Mouse (Mus musculus): ENCODE data around the gene Map2k5. TPM values are rescaled to one million over a fixed set of nuclear protein-coding genes. Genes with fewer than 3 reads are reported as not detected.

Gene Map2k5
- polyA plus RNA-seq, 1 experiment from 2014 or later: 20.6 TPM

DNA sequence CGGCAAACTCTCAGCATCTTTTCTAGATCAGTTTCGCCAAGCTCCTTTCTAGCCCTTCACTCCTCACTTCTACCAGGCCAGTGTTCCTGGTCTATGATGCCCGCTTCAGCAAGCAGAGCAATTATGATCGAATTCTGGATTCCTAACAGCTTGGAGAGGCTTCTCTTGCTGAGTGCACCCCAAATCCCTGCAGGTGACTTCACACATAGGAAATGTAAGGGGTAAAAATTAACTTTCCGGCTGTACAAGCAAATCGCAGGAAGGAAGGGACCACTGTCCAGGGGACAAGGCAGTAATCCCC is 240.1 kb downstream of the Map2k5 start:
- no peak for ATAC-seq (ENCODE audit: insufficient read depth, low FRiP score)
- no peak overlapping the region for H3K4me3 ChIP-seq (replicated peaks; ENCODE audit: low read length)
- H3K27me3 ChIP-seq (ENCODE audit: control insufficient read depth, insufficient read depth, low read length): peaks cover 83% of the 10 kb centered on the region
- no peaks in the 10 kb centered on the region for H3K36me3 ChIP-seq (ENCODE audit: control insufficient read depth, insufficient read depth, low read length)
- no peak overlapping the region for H3K4me2 ChIP-seq (ENCODE audit: low read depth, low read length)
- WGBS: 8% methylated on average over 6 of the region's 6 CpGs
- H3K9ac ChIP-seq (ENCODE audit: low read length): no peak overlapping the region
- no peak overlapping the region for H3K27ac ChIP-seq (ENCODE audit: low read length)
- H3K4me1 ChIP-seq (ENCODE audit: control insufficient read depth, insufficient read depth, low read length): peaks cover 7% of the 10 kb centered on the region; the same call in 1 of the 2 replicates
- no peaks in the 10 kb centered on the region for H3K9me3 ChIP-seq (replicated peaks; ENCODE audit: control insufficient read depth, low read length)

DNA sequence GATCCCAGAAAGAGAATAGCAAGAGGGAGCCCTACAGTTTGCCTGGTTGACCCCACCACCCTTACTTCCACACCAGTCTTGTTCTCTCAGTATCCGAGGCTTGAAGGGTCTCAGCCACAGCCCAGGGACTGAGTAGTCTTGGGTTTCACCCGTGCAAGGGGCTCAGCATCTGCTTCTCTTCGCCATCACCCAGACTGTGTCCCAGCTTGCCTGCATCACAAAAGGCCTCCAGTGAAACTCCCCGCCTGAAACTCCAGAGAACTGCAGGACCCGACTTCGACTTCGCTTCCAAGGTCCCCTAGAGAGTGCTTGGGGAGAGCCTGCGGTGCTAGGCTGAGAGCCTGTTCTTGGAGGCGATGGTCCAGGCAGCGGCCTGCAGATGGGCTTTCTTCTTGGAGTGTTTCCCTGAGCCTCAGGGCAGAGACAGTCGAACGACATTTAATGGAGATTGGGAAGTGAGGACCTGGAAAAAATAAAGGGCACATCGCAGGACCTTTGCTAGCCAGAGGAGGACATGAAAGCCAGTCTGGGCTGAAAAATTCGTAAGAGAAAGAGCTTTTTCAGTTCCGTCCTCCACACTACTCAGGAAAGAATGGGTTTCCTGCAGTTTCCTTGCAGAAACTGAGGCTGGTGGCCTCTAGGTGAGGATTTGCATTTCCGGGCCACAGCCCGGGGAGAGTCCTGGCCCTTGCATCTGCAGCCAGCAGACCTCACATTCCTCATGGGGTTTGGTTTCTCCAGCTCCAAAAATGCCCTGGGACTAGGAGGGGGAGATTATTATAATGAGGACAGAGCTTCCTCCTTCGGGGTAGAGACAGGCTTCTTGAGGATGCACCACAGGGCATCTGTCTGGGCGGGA is 240.7 kb downstream of the Map2k5 start:
- H3K27me3 ChIP-seq (ENCODE audit: control insufficient read depth, insufficient read depth, low read length): peaks cover 78% of the 10 kb centered on the region
- 6% methylated on average over 19 of the region's 19 CpGs for WGBS
- no peak overlapping the region for H3K27ac ChIP-seq (ENCODE audit: low read length)
- H3K4me2 ChIP-seq (ENCODE audit: low read depth, low read length): no peak overlapping the region
- H3K4me3 ChIP-seq (replicated peaks; ENCODE audit: low read length): no peak overlapping the region
- no peak overlapping the region for H3K9ac ChIP-seq (ENCODE audit: low read length)
- no peaks in the 10 kb centered on the region for H3K36me3 ChIP-seq (ENCODE audit: control insufficient read depth, insufficient read depth, low read length)
- peaks cover 7% of the 10 kb centered on the region; the same call in 1 of the 2 replicates for H3K4me1 ChIP-seq (ENCODE audit: control insufficient read depth, insufficient read depth, low read length)
- no peak for ATAC-seq (ENCODE audit: insufficient read depth, low FRiP score)
- H3K9me3 ChIP-seq (replicated peaks; ENCODE audit: control insufficient read depth, low read length): no peaks in the 10 kb centered on the region

- H3K4me2 ChIP-seq (ENCODE audit: low read depth, low read length): no peak overlapping the region
- peaks cover 7% of the 10 kb centered on the region; the same call in 1 of the 2 replicates for H3K4me1 ChIP-seq (ENCODE audit: control insufficient read depth, insufficient read depth, low read length)
- H3K27ac ChIP-seq (ENCODE audit: low read length): no peak overlapping the region
- no peak overlapping the region for H3K9ac ChIP-seq (ENCODE audit: low read length)
- H3K27me3 ChIP-seq (ENCODE audit: control insufficient read depth, insufficient read depth, low read length): peaks cover 70% of the 10 kb centered on the region
- no peak overlapping the region for H3K4me3 ChIP-seq (replicated peaks; ENCODE audit: low read length)
- no peaks in the 10 kb centered on the region for H3K9me3 ChIP-seq (replicated peaks; ENCODE audit: control insufficient read depth, low read length)
- no peaks in the 10 kb centered on the region for H3K36me3 ChIP-seq (ENCODE audit: control insufficient read depth, insufficient read depth, low read length)
- ATAC-seq (ENCODE audit: insufficient read depth, low FRiP score): no peak
- WGBS: 6% methylated on average over 8 of the region's 8 CpGs
These were observed 241.5 kb downstream of the Map2k5 start for GRCm38 (mm10) chr9:63136241-63136640.

GRCm38 (mm10) chr9:63135801-63136200 is 241.9 kb downstream of the Map2k5 start:
- ATAC-seq (ENCODE audit: insufficient read depth, low FRiP score): no peak
- H3K9ac ChIP-seq (ENCODE audit: low read length): no peak overlapping the region
- H3K4me1 ChIP-seq (ENCODE audit: control insufficient read depth, insufficient read depth, low read length): peaks cover 7% of the 10 kb centered on the region; the same call in 1 of the 2 replicates
- no peaks in the 10 kb centered on the region for H3K36me3 ChIP-seq (ENCODE audit: control insufficient read depth, insufficient read depth, low read length)
- H3K27ac ChIP-seq (ENCODE audit: low read length): no peak overlapping the region
- H3K9me3 ChIP-seq (replicated peaks; ENCODE audit: control insufficient read depth, low read length): no peaks in the 10 kb centered on the region
- H3K27me3 ChIP-seq (ENCODE audit: control insufficient read depth, insufficient read depth, low read length): peaks cover 66% of the 10 kb centered on the region
- peak overlapping the region; percentile 36 for H3K4me3 ChIP-seq (replicated peaks; ENCODE audit: low read length)
- peak overlapping the region; percentile 48 for H3K4me2 ChIP-seq (ENCODE audit: low read depth, low read length)
- under 1% methylated on average over 16 of the region's 16 CpGs for WGBS

- Histone ChIP-seq H3K36me3 (ENCODE audit: control insufficient read depth, insufficient read depth, low read length) (no peaks in the 10 kb centered on the region), H3K27ac (ENCODE audit: low read length) (no peak overlapping the region), H3K9ac (ENCODE audit: low read length) (no peak overlapping the region), H3K4me3 (replicated peaks; ENCODE audit: low read length) (peak overlapping the region; percentile 36), H3K4me1 (ENCODE audit: control insufficient read depth, insufficient read depth, low read length) (peaks cover 7% of the 10 kb centered on the region; the same call in 1 of the 2 replicates), H3K27me3 (ENCODE audit: control insufficient read depth, insufficient read depth, low read length) (peaks cover 61% of the 10 kb centered on the region), H3K4me2 (ENCODE audit: low read depth, low read length) (peak overlapping the region; percentile 48), H3K9me3 (replicated peaks; ENCODE audit: control insufficient read depth, low read length) (no peaks in the 10 kb centered on the region)
- WGBS: 4% methylated on average over 11 of the region's 11 CpGs
- no peak for ATAC-seq (ENCODE audit: insufficient read depth, low FRiP score)
These were observed 242.3 kb downstream of the Map2k5 start for GRCm38 (mm10) chr9:63135356-63135755.

DNA sequence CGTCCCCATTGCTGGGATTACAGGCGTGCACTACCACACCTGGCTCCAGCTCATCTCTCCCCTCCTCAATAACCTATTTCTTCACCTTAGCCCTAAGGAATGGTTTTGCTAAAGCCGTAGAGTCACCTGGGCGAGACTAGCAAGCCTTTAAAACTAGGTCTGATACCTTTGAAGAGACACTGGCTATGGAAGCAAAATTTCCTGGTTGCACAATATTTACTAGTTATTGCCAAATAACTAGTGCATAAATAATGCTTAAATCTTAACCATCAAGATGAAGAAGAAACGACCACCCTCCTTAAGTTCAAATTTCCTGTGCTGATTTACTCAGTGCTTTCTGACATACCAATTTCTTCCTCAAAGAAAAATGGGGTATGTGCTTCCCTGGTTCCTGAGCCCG is 244.0 kb downstream of the Map2k5 start:
- ATAC-seq (ENCODE audit: insufficient read depth, low FRiP score): no peak
- Histone ChIP-seq H3K9ac (ENCODE audit: low read length) (peak overlapping the region; percentile 13), H3K4me1 (ENCODE audit: control insufficient read depth, insufficient read depth, low read length) (peaks cover 7% of the 10 kb centered on the region; the same call in 1 of the 2 replicates), H3K9me3 (replicated peaks; ENCODE audit: control insufficient read depth, low read length) (no peaks in the 10 kb centered on the region), H3K36me3 (ENCODE audit: control insufficient read depth, insufficient read depth, low read length) (no peaks in the 10 kb centered on the region), H3K27me3 (ENCODE audit: control insufficient read depth, insufficient read depth, low read length) (peaks cover 44% of the 10 kb centered on the region), H3K4me2 (ENCODE audit: low read depth, low read length) (peak overlapping the region; percentile 58), H3K4me3 (replicated peaks; ENCODE audit: low read length) (peak overlapping the region; percentile 34), H3K27ac (ENCODE audit: low read length) (no peak overlapping the region)
- 10% methylated on average over 6 of the region's 6 CpGs for WGBS

GRCm38 (mm10) chr9:63132673-63133601 is 244.8 kb downstream of the Map2k5 start:
- H3K4me1 ChIP-seq (ENCODE audit: control insufficient read depth, insufficient read depth, low read length): 0 out of 2 replicates have a peak, but pooled peaks cover 4% of the 10 kb centered on the region
- H3K27me3 ChIP-seq (ENCODE audit: control insufficient read depth, insufficient read depth, low read length): peaks cover 37% of the 10 kb centered on the region
- peak overlapping the region; percentile 69 for H3K4me3 ChIP-seq (replicated peaks; ENCODE audit: low read length)
- under 1% methylated on average over 48 of the region's 48 CpGs for WGBS
- no peaks in the 10 kb centered on the region for H3K9me3 ChIP-seq (replicated peaks; ENCODE audit: control insufficient read depth, low read length)
- no peaks in the 10 kb centered on the region for H3K36me3 ChIP-seq (ENCODE audit: control insufficient read depth, insufficient read depth, low read length)
- peak; percentile 99 for ATAC-seq (ENCODE audit: insufficient read depth, low FRiP score)
- peak overlapping the region; percentile 86 for H3K27ac ChIP-seq (ENCODE audit: low read length)
- peak overlapping the region; percentile 81 for H3K4me2 ChIP-seq (ENCODE audit: low read depth, low read length)
- peak overlapping the region; percentile 89 for H3K9ac ChIP-seq (ENCODE audit: low read length)

DNA sequence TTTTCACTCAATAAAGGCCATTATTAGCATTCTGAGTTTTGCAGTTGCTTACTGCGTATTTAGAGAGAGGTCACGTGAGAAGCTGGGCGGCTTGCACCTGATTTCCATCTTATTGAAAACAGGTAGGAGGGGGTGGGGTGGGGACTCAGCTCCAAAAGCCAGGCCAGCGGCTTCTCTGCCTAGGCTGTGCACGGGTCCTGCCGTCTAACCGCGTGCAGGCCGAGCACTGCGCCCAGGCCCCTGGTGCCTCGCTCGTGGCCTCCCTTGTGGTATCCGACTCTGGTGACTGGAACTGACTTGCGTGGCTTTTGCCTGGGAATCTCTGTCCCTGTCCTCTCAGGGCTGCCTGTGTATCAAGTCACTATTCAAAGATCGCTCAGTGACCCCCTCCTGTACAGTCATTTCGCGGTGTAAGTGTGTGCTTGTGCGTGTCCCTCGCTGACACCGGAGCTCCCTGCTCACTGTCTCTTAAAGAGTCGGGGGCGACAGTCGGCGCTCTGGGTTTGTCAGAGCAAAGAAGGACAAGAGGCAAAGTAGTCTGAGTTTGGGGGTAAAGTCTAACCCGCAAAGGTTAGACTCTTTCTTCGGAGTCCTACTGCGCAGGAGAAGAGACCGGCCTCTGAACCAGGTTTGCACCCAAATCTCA is 245.6 kb downstream of the Map2k5 start:
- peak overlapping the region; percentile 81 for H3K4me2 ChIP-seq (ENCODE audit: low read depth, low read length)
- no peaks in the 10 kb centered on the region for H3K9me3 ChIP-seq (replicated peaks; ENCODE audit: control insufficient read depth, low read length)
- peaks cover 28% of the 10 kb centered on the region for H3K27me3 ChIP-seq (ENCODE audit: control insufficient read depth, insufficient read depth, low read length)
- no peaks in the 10 kb centered on the region for H3K36me3 ChIP-seq (ENCODE audit: control insufficient read depth, insufficient read depth, low read length)
- peak overlapping the region; percentile 86 for H3K27ac ChIP-seq (ENCODE audit: low read length)
- ATAC-seq (ENCODE audit: insufficient read depth, low FRiP score): no peak
- H3K9ac ChIP-seq (ENCODE audit: low read length): peak overlapping the region; percentile 89
- peak overlapping the region; percentile 69 for H3K4me3 ChIP-seq (replicated peaks; ENCODE audit: low read length)
- 6% methylated on average over 28 of the region's 28 CpGs for WGBS
- H3K4me1 ChIP-seq (ENCODE audit: control insufficient read depth, insufficient read depth, low read length): 0 out of 2 replicates have a peak, but pooled peaks cover 4% of the 10 kb centered on the region

All from stomach, embryonic 16.5 days (tissue).